In genomic region chr17:25645661-25646060, GRCm38 (mm10) we compare ENCODE assay signal across 27 mouse cellular contexts.
"Had no signal": no experiment of that assay in that cellular context is flagged by ENCODE, and none has a peak within 500 bp of the region (broad histone marks: within the 10 kb centered on the region; RNA-seq: fewer than 3 reads in every experiment).

No protein-coding gene starts in this region.

- H3K4me2 ChIP-seq: heart, embryonic 12.5 days; hindbrain, embryonic 14.5 days; intestine, embryonic 15.5 days; limb, embryonic 12.5 days; liver, embryonic 11.5 days; liver, embryonic 13.5 days; liver, embryonic 15.5 days had no signal

- ATAC-seq: hindbrain, embryonic 16.5 days; inflammation-experienced regulatory T-cells, adult 6 months; intestine, embryonic 15.5 days; intestine, postnatal 0 days had no signal

- DNase-seq: gastrocnemius, adult 2 months; gastrocnemius, postnatal 10 days; gastrocnemius, postnatal 25 days; heart, adult 18-20 months; heart, postnatal 10 days; heart, postnatal 4 days; kidney, adult 18-20 months; kidney, adult 8-10 months; kidney, postnatal 10 days; kidney, postnatal 25 days; kidney, postnatal 4 days; liver; liver, embryonic 13.5 days had no signal

- H3K27me3 ChIP-seq: heart, embryonic 12.5 days; intestine, embryonic 15.5 days; limb, embryonic 12.5 days; liver, embryonic 13.5 days; liver, embryonic 15.5 days had no signal

- H3K9ac ChIP-seq: heart, embryonic 12.5 days; hindbrain, embryonic 14.5 days; intestine, embryonic 15.5 days; limb, embryonic 12.5 days; liver, embryonic 13.5 days; liver, embryonic 15.5 days had no signal

- H3K9me3 ChIP-seq: heart, embryonic 10.5 days; heart, embryonic 12.5 days; intestine, embryonic 15.5 days; limb, embryonic 10.5 days; limb, embryonic 12.5 days; liver, embryonic 13.5 days; liver, embryonic 15.5 days had no signal

- H3K4me3 ChIP-seq: gastrocnemius, adult 2 months; heart, embryonic 10.5 days; heart, embryonic 12.5 days; hindbrain, embryonic 10.5 days; intestine, embryonic 15.5 days; layer of hippocampus, adult 2 months; left cerebral cortex, adult 2 months; limb, embryonic 10.5 days; limb, embryonic 12.5 days; liver, embryonic 13.5 days; liver, embryonic 15.5 days had no signal

- H3K36me3 ChIP-seq: intestine, embryonic 15.5 days; liver, embryonic 15.5 days had no signal

- H3K27ac ChIP-seq: gastrocnemius, adult 2 months; heart, embryonic 10.5 days; hindbrain, embryonic 14.5 days; intestine, embryonic 15.5 days; layer of hippocampus, adult 2 months; limb, embryonic 12.5 days; liver, embryonic 13.5 days; liver, embryonic 15.5 days had no signal
